Mouse (Mus musculus) right cerebral cortex, postnatal 14 days (tissue): ENCODE measurements at regions not wholly inside any gene's neighbourhood (a gene's known extent, or its start where the extent isn't known, plus 50 kb on each side); places are given as distances from the start of the nearest gene placed in this dataset.

ENCODE experiments used
- DNase-seq: peaks from one replicate; pipeline ENCODE4 v3.0.0; 2022

- peak; percentile 43 for DNase-seq
These were observed 60.1 kb upstream of the Abcb5 start for GRCm38 (mm10) chr12:119026311-119026710.

GRCm38 (mm10) chr12:119024063-119024462 is 57.8 kb upstream of the Abcb5 start:
- DNase-seq: no peak
